Mouse (Mus musculus): Measurements from ENCODE around the gene Klb. TPM values are rescaled to one million over a fixed set of nuclear protein-coding genes. Genes with fewer than 3 reads are reported as not detected.
"Not testable (repeated sequence)": the region's sequence is repeated elsewhere in the genome, so short reads cannot be mapped to it uniquely, and the experiment has no call there.

Gene Klb
- polyA plus RNA-seq (2011; ENCODE audit: insufficient read length, low read depth, missing spikeins): not detected in 2 replicates

- no peak within 1 kb of the TSS for H3K4me3 ChIP-seq (ENCODE audit: insufficient read depth, low read length)
- no peak for TF ChIP-seq POLR2A (IDR thresholded peaks at IDR 0.05; ENCODE audit: low read depth, low read length)
- no peak for TF ChIP-seq CTCF (IDR thresholded peaks at IDR 0.05; ENCODE audit: borderline replicate concordance, insufficient read depth, low read length)
- H3K27ac ChIP-seq (ENCODE audit: insufficient read depth, low read length): no peak within 1 kb of the TSS
- H3K4me1 ChIP-seq (ENCODE audit: control insufficient read depth, insufficient read depth, low read length): no peaks in the 10 kb centered on the region
Observed at GRCm38 (mm10) chr5:65348168-65348567, at the start of gene Klb. TSS of gene Klb (plus strand) at chr5:65348314.

GRCm38 (mm10) chr5:65299623-65300022 lies 48.5 kb upstream of the Klb start:
- not testable (repeated sequence) for H3K27ac ChIP-seq (ENCODE audit: insufficient read depth, low read length); H3K4me1 ChIP-seq (ENCODE audit: control insufficient read depth, insufficient read depth, low read length); H3K4me3 ChIP-seq (ENCODE audit: insufficient read depth, low read length)

DNA sequence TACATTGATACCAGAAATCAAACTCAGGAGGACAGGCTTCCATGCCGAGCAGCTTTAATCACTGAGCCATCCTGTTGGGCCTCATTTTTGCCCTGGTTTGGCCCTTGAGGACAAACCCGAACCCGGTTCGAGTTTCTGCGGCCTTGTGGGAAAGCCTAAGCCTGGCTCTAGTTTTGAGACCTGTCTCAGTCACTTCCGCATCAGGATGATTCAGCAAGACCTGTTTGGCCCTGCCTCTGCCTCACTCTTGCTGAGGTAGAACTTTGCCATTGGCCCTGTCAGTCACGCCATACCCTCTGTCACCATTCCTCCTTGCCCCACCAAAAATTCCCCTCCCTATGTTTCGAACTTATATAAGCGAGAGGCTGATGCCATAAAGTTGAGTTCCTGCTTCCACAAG lies 48.0 kb upstream of the Klb start:
- H3K27ac ChIP-seq (ENCODE audit: insufficient read depth, low read length): no peak overlapping the region
- no peak overlapping the region for H3K4me3 ChIP-seq (ENCODE audit: insufficient read depth, low read length)
- TF ChIP-seq POLR2A (IDR thresholded peaks at IDR 0.05; ENCODE audit: low read depth, low read length): no peak
- TF ChIP-seq CTCF (IDR thresholded peaks at IDR 0.05; ENCODE audit: borderline replicate concordance, insufficient read depth, low read length): no peak
- no peaks in the 10 kb centered on the region for H3K4me1 ChIP-seq (ENCODE audit: control insufficient read depth, insufficient read depth, low read length)

DNA sequence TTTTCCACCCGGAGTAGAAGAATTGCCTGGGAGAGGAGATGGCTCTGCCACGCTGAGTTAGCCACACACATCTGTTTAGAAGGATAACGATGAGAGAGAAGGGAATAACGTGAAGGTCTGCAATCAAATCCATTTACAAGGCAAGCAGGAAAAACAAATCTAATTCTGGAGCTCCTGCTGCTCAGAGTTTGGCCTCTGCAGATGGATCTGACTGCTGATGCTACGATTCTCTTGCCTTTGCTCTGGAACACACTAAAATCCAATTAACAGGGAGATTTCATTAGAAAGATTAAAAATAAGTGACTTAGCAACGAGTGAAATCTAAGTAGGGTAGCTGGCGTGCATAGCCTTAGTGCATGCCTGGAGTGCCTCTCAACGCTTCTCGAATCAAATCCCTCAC lies 42.6 kb upstream of the Klb start:
- TF ChIP-seq CTCF (IDR thresholded peaks at IDR 0.05; ENCODE audit: borderline replicate concordance, insufficient read depth, low read length) (no peak), POLR2A (IDR thresholded peaks at IDR 0.05; ENCODE audit: low read depth, low read length) (no peak)
- Histone ChIP-seq H3K4me3 (ENCODE audit: insufficient read depth, low read length) (no peak overlapping the region), H3K4me1 (ENCODE audit: control insufficient read depth, insufficient read depth, low read length) (no peaks in the 10 kb centered on the region), H3K27ac (ENCODE audit: insufficient read depth, low read length) (no peak overlapping the region)

DNA sequence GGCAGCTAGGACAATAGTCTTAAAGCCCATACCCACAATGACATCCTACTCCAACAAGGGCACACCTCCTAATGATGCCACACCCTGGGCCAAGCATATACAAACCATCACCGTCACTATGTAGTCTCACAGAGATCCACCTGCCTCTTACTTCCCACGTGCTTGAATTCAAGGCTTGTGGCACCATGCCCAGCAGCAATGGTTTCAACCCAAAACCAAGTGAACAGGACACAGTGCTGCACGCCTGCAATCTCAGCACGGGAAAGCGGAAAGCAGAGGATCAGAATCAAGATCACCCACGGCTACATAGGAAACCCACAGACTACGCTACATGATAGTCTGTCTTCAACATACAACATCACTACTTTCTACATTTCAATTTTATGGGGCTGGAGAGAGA lies 39.9 kb upstream of the Klb start:
- TF ChIP-seq POLR2A (IDR thresholded peaks at IDR 0.05; ENCODE audit: low read depth, low read length) (no peak), CTCF (IDR thresholded peaks at IDR 0.05; ENCODE audit: borderline replicate concordance, insufficient read depth, low read length) (no peak)
- no peak overlapping the region for H3K27ac ChIP-seq (ENCODE audit: insufficient read depth, low read length)
- H3K4me3 ChIP-seq (ENCODE audit: insufficient read depth, low read length): no peak overlapping the region
- no peaks in the 10 kb centered on the region for H3K4me1 ChIP-seq (ENCODE audit: control insufficient read depth, insufficient read depth, low read length)

GRCm38 (mm10) chr5:65308866-65309265 lies 39.2 kb upstream of the Klb start:
- Histone ChIP-seq H3K4me3 (ENCODE audit: insufficient read depth, low read length) (no peak overlapping the region), H3K4me1 (ENCODE audit: control insufficient read depth, insufficient read depth, low read length) (no peaks in the 10 kb centered on the region), H3K27ac (ENCODE audit: insufficient read depth, low read length) (no peak overlapping the region)
- no peak for TF ChIP-seq CTCF (IDR thresholded peaks at IDR 0.05; ENCODE audit: borderline replicate concordance, insufficient read depth, low read length)
- no peak for TF ChIP-seq POLR2A (IDR thresholded peaks at IDR 0.05; ENCODE audit: low read depth, low read length)

DNA sequence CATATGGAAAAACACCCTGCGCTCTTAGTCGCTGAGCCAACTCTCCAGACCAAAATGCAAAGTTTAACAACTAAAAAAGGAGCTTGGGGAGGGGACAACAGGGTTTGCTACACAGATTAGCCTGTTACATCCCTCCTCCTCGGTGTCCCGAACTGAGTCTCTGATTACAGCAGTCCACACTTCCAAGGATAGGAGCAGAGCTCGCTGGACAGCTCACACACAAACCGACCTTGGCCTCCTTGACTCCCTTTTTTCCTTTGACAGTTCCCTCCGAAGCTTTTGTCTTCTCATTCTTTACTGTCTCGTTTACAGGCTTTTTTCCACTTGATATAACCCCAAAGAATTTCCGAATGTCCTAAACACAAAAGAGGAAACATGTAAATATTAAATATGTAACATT lies 28.9 kb upstream of the Klb start:
- no peak for TF ChIP-seq CTCF (IDR thresholded peaks at IDR 0.05; ENCODE audit: borderline replicate concordance, insufficient read depth, low read length)
- TF ChIP-seq POLR2A (IDR thresholded peaks at IDR 0.05; ENCODE audit: low read depth, low read length): no peak
- Histone ChIP-seq H3K4me1 (ENCODE audit: control insufficient read depth, insufficient read depth, low read length) (no peaks in the 10 kb centered on the region; the same call in 1 of the 2 replicates), H3K4me3 (ENCODE audit: insufficient read depth, low read length) (no peak overlapping the region), H3K27ac (ENCODE audit: insufficient read depth, low read length) (no peak overlapping the region)

GRCm38 (mm10) chr5:65322165-65322564 lies 25.9 kb upstream of the Klb start:
- Histone ChIP-seq H3K4me3 (ENCODE audit: insufficient read depth, low read length) (no peak overlapping the region), H3K4me1 (ENCODE audit: control insufficient read depth, insufficient read depth, low read length) (peaks cover 3% of the 10 kb centered on the region; the same call in 1 of the 2 replicates), H3K27ac (ENCODE audit: insufficient read depth, low read length) (no peak overlapping the region)
- TF ChIP-seq CTCF (IDR thresholded peaks at IDR 0.05; ENCODE audit: borderline replicate concordance, insufficient read depth, low read length) (no peak), POLR2A (IDR thresholded peaks at IDR 0.05; ENCODE audit: low read depth, low read length) (no peak)

DNA sequence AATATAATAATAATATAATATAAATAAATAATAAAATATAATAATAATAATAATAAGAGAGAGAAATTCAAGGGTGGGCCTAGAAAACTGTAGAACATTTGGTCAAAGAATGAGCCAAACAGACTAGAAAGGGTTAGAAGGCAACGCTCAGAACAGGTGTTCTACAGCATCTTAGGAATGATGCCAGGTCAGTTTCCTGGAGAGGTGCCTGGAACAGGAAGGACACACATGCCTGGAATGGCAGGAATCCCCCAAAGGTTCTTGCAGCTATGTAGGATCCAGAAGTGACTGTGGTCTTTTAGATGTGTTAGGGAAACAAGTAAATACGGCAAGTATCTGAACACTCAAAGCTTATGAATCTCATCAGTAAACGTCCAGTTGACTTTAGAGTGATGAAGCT lies 23.8 kb upstream of the Klb start:
- Histone ChIP-seq H3K4me1 (ENCODE audit: control insufficient read depth, insufficient read depth, low read length) (peaks cover 3% of the 10 kb centered on the region; the same call in 1 of the 2 replicates), H3K4me3 (ENCODE audit: insufficient read depth, low read length) (no peak overlapping the region), H3K27ac (ENCODE audit: insufficient read depth, low read length) (no peak overlapping the region)
- no peak for TF ChIP-seq CTCF (IDR thresholded peaks at IDR 0.05; ENCODE audit: borderline replicate concordance, insufficient read depth, low read length)

DNA sequence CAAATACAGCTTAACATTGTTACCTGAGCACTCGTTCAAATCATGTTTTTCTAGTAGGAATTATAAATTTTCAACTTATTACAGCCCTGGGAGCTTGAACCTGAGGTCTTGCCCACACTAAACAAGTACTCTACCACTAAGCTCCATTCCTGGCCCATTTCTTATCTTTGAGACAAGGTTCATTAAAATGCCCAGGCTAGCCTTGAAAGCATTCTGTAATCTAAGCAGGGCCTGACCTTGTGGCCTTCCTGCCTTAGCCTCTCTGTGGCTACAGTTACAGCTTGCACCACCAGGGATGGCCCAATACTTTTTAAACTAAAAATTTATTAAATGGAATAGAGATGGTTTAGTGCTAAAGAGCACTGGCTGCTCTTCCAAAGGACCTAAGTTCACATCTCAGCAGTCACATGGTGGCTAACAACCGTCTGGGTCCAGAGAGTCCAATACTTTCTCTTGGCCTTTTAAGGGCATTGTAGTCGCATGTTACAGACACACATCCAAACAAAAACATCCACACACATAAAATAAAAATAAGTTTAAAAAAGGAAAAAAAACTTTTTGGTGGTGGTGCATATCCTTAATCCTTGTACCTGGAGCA lies 23.3 kb upstream of the Klb start:
- no peak overlapping the region for H3K27ac ChIP-seq (ENCODE audit: insufficient read depth, low read length)
- no peak for TF ChIP-seq POLR2A (IDR thresholded peaks at IDR 0.05; ENCODE audit: low read depth, low read length)
- TF ChIP-seq CTCF (IDR thresholded peaks at IDR 0.05; ENCODE audit: borderline replicate concordance, insufficient read depth, low read length): no peak
- H3K4me3 ChIP-seq (ENCODE audit: insufficient read depth, low read length): no peak overlapping the region
- H3K4me1 ChIP-seq (ENCODE audit: control insufficient read depth, insufficient read depth, low read length): peaks cover 3% of the 10 kb centered on the region; the same call in 1 of the 2 replicates

DNA sequence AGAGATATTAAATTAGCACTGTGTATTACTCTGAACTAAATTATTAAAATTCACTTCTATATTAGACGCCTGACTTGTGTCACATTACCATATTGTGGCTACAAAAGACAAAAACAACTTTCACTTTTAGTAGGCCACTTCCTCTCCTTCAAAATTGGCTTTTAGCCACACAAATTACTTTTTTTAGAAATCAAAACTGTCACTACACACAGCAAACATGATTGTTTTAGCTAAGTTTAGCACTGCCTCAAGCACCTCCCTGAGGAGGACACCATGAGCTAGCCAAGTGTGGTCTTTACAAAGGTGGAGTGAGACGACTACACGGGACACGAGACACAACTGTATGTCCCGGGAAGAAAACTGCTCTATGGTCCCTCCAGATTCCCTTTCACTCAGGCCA lies 21.9 kb upstream of the Klb start:
- Histone ChIP-seq H3K4me3 (ENCODE audit: insufficient read depth, low read length) (no peak overlapping the region), H3K27ac (ENCODE audit: insufficient read depth, low read length) (no peak overlapping the region), H3K4me1 (ENCODE audit: control insufficient read depth, insufficient read depth, low read length) (peaks cover 3% of the 10 kb centered on the region; the same call in 1 of the 2 replicates)
- TF ChIP-seq CTCF (IDR thresholded peaks at IDR 0.05; ENCODE audit: borderline replicate concordance, insufficient read depth, low read length) (no peak), POLR2A (IDR thresholded peaks at IDR 0.05; ENCODE audit: low read depth, low read length) (no peak)
